Mouse (Mus musculus) c-Kit-negative CD71-positive TER-119-positive erythroid progenitor cells, embryonic 14.5 days (primary cell): ENCODE results near the gene Thrb.

ENCODE experiments used
- DNase-seq: peaks from one replicate; pipeline ENCODE4 v3.0.0-alpha.2; 2013; ENCODE audit warnings: low read depth, low spot score

Gene Thrb

DNA sequence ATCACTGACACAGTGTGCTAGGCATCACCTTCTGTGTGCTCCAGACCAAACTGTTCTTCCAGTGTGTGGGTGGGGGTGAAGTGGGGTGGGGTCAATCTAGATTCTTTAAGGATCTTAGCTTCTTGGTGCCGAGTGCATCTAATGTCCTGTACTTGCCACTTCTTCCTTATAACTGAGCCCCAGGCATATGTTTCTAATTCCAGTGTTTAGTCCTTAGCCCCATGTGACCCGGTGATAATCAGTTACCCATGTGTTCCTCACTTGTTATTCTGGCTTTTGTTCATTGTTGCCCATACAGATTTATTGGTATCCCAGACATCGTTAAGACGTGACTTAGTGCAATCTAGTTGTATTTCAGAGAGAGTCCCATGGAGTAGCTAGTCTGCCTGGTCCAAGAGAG, 121.9 kb downstream of the Thrb start:
- DNase-seq = no peak

DNA sequence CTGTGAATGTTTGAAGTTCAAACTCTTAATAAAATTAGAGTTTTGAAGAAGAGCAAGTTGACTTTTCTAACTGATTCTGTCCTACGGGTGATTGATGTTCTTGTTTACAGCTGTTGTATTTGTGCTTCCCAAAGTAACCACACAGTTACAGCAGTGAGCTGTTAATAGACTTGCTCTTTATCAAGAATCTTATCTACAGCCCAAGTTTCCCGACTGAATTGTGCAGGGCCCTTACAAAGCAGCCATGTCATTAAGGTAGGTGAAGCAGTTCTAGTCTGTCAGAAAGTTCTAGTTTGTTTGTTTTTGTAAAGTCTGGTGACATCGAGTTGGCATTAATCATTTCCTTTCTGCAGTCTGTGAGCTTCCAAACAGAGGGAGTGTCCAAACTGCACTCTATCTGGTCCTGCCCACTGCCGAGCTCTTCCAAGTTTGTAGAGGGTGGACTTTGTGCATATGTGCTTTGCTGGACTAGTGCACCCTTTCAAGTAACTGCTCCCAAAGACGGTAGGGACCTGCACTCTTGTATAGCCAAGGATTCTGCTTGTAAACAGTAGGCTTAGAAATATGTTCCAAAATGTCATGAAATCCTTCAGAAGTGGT, 124.2 kb downstream of the Thrb start:
- DNase-seq = no peak

DNA sequence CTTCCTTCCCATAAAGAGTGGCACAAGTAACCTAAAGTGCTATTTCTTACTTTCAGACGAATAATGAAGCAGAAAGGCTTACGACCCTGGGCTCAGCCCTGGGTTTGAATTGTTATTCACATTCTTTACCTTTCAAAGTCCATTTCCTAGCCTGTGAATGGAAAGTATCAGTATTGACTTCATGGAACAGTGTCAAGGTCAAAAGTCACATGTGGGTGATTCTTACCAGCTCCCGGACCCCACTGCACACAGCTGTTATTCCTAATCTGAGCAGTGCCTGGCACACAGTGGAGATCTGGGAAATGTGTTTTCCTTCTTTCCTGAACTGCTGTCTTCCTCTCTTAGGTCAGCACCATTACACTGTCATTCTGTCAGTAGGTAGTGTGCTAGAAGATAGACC, 125.3 kb downstream of the Thrb start:
- DNase-seq = no peak

DNA sequence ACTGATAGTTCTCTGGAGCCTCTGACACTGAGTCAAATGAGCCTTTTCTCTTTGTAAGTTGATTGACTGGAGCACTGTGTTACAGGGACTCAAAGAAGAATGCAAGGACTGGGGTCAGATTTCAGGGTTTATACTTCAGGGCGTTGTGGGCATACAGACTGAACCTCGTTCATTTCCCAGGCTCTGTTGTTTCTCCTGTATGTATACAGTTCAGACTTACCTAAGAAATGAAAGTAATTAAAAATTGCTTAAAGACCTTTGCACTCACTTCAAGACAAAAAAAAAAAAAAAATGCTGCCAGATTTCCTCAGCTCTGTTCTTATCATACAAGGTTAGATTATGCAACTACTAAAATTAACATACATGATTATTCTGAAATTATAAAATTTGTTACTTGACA, 126.2 kb downstream of the Thrb start:
- DNase-seq = no peak

DNA sequence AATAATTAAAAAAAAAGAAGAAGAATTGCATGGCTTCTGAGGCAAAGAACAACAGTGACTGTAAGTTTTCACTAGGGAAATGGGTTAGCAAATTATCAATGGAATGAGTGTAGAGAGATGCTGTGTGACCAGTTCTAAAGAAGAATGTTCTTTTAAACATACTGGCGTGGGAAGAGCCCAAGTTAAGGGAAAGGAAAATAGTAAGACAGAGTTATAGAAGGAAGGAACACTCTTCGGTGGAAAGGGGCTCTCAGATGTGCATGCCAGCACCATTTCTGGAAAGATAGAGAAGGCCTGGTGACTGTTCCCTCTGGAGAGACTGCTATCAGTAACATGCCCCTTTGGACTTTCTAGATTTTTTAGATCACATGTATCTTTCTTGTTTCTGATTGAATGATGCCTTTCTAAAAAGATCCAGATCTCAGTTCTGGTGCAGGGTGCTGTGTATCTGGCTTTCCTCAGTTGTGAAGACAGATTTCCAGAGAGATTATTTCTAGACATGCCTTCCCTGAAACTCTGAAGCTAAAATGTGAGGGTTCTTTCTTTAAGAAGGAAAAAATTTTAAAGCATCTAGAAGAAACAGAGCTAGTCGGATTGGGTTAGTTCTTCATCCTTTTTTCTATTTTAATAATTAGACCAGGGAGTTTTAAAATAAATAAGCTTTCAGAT, 144.0 kb downstream of the Thrb start:
- no peak for DNase-seq

DNA sequence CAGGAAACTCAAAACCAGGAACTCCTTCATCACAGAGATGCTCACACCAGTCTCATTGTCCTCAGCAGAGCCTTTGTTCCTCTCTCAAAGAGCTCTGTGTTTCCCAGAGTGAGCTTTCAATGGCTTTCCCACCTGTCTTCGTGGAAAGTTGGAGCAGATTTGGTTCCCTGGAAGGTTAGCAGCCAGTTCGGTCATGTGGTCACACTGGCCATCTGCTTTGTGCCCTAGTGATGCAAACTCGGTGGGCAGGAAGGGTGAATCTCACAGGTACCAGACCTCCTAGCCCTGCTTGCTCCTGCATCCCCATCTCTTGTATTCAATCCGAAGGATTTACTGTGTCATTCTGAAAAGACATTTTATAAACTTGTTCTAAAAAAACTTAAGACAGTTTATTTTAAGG, 151.0 kb downstream of the Thrb start:
- DNase-seq = no peak

DNA sequence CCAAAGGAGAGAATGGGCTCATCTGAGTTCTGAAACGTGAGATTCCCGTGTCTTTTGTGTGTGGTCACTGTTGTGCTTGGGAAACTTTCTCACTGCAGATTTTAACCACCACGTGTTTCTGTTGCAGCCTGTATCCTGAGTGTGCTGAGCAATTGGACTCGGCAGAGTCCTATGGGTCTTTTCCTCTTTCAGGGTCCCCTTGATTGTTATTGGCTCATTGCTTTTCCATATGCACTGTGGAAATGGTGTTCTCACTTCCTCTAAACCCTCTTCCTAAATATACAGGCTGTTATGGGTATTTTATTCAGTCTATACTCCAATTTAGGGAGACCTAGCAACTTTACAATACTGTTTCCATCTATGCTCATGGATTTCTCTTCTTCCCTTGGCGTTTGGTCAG, 152.4 kb downstream of the Thrb start:
- DNase-seq = no peak

DNA sequence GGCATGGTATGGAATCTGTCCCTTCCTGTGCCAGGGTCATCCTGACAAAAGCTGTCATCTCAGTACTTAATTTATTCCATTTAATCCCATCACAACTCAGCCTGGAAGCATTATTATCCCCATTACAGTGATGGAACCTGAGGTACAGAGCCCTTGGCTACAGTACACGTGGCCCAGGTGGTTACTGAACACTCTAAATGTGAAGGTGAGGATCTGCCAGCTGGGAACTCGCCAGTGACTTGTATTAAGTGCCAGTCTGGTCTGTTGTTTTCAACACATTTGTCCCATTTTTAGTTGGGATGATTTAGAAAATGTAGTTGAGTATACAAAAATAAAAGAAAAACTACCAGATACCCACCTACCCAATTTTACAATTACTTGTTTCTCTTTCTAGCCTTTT, 155.0 kb downstream of the Thrb start:
- no peak for DNase-seq

DNA sequence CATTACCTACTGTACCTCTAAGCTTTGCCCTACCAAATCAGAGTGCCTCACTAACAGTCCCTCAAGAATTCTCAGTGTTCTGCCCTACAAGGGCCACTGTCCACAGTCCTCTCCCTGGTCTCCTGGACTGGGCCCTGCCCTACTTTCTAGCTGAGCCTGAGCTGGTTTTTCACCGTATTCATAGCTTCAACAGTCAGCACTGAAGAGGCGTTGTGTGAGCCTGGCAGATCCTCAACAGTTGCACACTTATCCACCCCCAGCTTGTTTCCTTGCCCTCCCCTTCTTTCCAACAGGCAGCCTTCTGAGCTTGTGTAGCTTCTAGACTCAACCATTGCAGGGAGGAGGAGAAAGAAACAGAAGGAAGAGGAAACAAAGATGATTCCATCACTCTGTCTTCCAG, 158.0 kb downstream of the Thrb start:
- DNase-seq = no peak

DNA sequence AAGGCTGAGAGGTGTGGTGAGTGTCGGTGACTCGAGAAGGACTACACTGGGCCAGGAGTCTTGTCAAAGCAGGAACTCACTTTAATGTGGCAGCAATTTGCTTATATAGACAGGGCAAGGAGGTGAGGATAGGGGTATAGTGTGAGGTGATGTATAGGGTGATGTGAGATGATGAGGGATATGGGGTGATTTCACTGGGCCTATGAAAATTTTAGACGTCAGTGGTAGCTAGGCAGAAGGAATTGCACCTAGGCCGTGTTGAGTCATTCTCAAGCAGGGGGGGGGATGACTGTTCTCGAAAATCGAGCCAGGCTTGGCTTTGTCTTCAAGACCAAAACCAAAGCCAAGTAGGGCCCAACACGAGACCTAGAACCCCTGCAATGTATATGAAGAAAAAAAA, 162.7 kb downstream of the Thrb start:
- no peak for DNase-seq

DNA sequence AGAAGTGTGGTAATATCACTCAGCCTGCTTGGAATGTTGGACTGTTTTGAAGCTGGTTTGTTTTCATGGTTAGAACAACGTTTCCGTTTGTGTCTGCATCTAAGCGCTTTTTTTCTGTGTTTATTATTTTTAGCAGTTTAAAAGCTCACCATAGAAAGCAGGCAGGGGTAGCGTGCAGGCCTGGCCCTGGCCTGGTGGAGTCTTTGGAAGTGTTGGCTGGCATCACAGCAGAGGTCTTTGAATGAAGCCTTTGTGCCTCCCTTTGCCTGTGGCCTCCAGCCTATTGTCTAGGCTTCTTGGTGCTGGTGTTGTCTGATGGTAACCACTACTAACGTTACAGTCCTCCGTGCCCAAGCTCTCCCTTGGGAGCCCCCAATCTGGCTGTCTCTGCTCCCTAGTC, 167.3 kb downstream of the Thrb start:
- no peak for DNase-seq

DNA sequence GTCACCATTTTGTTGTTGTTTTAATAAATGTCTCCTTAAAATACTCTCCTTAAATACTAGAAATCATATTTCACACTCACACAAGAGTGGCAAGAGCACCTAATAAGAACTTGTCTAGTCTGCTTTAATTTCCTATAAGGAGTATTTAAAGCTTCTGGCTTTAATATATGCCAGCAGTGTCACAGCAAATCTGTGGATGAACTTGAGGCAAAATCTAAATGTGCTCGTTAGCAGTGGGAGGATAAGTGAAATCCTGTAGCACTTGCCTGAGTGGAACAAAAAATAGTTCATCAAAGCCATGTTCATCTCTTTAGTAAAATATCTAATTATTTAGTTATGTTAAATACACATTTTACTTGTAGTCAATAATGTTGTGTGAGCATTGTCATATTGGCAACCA, 175.7 kb downstream of the Thrb start:
- DNase-seq = no peak

DNA sequence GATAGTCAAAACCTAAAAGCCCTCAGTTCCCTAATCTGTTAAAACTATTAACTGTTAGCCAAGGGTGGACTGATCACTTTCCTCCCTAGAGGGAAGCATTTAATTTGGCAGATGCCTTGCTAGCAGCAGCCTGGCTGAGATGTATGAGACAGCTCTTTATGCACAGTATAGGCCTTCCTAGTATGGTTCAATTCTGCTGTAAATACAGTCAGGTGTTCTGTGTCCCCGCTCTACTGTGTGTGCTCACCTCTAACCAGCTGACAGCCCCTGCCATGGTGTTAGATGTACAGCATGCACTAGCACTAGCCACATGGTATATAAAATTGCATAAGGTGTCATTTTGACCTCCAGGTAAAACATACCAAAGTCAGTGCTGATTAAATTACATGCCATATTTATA, 176.7 kb downstream of the Thrb start:
- no peak for DNase-seq

DNA sequence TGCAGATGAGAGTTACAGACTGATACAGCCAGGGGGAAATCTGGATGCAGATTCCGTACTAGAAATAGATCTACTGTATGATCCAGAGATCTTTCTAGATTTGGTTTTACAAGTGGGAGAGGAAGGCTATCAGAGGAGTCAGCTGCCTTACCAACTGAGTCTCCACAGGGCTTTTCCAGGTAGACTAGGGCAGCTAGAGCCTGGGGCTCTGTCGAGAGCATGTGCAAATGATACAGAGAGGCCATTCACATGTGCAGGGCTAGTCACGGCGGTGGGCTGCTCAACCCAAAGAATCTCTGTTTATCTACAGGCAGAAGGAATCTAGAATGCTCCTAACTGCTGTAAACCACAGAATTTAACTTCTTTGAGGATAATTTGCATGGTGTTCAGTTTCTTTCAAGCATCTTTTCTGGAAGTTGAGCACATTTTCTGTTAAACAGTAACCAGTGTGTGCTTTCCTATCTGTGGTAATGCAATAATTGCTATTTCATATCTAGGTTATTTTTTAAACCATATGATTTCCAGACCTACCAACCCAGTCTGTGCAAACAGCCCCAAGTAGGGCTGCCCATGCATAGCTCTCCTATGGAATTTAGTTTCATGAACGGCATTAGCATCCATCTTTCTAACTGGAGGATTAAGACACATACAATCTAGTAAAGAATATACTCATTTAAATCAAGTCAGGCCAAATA, 185.1 kb downstream of the Thrb start:
- DNase-seq = no peak

DNA sequence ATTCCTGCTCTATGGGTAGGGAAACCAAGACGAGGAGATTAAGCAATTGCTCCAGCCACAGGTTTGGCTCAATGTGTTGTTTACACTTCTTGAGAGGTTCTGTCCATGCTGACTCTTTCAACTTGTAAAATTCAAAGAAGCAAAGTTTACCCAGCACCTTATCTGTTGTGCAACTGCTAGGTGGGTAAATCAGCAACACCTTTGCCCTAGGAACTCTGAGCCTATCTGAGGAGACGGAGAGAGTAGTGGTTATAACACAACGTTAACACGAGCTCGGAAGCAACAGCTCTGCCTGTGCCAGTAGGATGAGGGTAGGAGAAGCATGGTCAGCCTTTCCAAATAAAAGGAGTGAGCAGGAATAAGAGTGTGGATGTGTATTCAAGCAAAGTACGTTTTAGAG, 185.8 kb downstream of the Thrb start:
- DNase-seq = no peak

DNA sequence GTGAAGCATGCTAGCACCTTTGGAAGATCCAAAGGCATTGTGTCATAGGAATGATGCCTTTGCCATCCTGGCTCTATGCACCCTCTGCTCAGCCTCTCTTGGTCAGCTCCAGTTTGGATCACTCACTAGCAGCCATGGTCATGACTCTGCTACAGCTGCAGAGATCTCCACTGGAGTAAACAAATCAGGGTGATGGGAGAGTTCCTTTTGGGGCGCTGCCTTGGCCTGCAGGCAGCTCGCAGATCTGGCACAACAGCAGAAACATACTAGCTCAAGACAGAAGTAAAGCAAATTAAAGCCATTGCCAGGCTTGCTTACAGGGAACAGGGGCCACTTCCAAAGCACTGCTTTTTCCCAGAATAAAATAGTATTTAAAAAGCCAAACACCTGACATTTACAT, 186.6 kb downstream of the Thrb start:
- DNase-seq = no peak

DNA sequence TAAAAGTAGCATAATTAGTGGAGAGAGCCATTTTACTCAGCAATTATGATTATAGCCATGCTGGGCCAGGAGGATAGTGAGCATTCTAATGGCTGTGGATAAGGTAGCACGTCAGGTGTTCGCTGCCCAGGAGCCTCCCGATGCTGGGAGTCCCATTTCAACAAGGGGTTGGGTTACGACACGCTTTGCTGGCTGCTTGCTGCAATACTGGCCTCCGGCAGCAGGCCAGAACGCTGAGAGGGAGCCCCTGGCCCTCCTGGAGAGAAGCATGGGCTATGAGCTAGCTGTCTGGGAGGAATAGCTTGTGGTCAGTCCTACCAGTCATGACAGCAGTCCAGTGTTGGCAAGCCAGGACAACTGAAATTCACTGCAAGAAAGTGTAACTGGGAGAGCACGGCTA, 187.2 kb downstream of the Thrb start:
- DNase-seq = no peak

DNA sequence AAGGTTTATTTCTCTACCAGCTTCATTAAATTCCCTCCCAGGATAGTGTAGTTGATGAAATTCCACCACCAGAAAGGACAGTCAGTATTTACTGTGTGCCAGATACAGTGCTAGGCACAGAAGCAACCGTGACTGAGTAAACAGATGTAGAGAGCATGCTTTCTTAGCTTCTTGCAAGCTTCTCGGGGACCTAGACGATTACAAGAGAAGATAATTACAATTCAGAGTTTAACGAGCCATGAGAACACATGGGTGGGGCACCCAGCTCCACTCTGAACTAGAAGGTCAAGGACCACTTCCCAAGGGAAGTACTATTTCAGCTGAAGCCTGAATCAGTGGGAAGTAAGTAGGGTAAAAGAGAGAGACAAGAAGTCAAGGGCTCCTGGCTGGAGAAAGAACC, 190.3 kb downstream of the Thrb start:
- DNase-seq = no peak

DNA sequence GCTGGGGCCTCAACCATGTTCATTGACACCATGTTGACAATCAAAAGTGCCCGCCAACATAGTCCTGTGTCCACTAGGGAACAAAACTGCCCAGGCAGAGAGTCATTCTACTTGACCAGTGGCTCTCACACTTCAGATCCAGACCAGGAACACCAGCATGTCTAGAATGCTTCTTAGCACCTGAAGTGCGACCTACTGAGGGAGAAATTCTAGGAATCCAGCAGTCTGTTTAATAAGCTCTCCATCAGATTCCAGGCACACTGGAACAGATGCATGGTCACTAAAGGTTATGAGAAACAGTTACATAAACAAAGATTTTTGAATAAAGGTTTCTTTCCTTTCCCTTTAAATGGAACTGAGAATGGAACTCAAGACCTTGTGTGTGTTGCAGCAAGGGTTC, 192.2 kb downstream of the Thrb start:
- no peak for DNase-seq

DNA sequence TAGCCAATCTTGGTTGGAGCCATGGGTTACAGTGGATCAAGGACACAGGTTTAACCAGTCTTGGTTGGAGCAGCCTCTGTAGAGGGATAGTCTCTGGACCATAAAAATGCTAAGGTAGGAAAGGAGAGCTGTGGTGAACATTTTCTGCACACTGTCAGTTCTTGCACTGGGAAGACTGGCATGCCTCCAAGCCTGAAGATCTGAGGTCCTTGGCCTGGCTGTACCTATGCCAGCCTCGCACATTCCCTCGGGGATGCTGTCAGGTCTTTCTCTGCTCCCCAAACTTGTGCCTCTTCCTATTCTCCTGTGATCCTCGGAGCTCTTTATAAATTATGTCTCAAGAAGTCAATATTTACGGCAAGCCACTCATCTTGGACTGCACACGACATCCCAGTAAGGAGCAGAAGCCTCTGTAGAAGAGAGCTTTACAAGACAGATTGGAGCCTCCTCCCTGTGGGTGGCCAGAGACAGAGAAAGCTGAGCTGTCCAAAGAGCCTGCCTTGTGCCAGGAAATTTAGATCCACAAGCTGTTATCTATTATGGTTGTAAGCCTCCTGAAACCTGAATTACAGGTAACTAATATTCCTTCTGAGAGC, 199.8 kb downstream of the Thrb start:
- no peak for DNase-seq

DNA sequence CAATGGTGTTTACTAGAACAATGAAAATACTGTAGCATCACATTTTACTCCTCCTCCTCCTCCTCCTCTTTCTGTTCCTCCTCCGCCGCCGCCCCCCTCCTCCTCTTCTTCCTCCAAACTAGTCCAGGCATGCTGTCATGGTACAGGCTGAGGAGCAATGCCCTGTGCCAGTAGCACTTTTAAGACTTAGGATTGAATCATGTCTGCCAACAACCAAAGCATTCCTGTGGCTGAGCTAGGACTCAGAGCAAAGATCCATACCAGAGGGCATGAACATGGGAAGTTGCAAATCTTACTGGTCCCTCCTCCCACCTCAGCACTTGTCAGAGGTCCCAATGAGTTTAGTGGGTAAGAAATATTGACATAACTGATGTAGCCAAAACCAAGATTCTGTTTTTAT, 202.6 kb downstream of the Thrb start:
- no peak for DNase-seq

DNA sequence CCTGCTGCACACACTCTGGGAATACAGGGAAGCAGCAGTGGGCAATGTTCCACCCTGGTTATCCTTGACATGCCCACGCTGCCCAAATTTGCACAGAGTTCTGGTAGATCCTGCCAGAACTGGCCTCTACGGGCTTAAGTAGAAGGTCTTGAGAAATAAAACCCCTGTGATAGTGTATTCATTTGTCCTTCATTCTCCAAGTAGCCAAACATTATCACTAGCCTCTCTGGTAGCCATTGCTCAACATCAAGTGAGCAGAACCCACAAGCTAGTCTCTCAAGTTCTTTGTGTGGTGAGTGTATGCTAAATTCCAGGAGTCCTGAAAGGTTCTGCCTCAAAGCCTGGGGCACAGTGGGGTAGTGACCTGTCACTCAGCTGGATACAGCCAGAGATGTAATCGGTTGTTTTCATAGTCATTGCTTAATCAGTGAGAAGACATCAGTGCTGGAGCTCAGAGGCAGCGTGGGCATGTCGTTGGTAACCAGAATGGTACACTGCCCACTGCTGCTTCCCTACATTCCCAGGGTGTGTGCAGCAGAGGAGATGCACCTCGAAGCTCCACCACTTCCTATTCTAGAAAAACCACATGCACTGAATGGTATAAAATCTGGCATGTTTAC, 203.8 kb downstream of the Thrb start:
- no peak for DNase-seq

DNA sequence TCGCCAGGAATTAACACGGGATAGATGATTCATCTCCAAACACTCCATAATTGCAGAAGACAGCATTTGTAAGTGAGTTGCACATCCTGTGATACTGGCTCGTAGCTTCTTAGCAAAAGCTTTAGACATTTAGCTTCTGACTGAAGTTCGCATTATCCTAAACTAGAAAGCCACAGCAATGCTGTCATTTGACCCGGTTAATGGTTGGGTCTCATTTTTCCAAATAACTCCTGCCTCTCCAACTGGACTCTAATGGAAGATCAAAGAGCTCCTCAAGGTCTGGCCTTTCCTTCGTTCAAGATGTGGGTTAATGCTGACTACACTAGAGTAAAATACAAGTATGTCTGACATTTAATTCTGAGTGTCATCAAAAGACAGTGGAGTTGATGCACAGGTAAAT, 208.3 kb downstream of the Thrb start:
- DNase-seq = no peak
